Mouse (Mus musculus) embryonic facial prominence, embryonic 11.5 days (tissue): ENCODE data around the gene Zfp750. TPM values are rescaled to one million over a fixed set of nuclear protein-coding genes. Genes with fewer than 3 reads are reported as not detected.

ENCODE experiments used
- ATAC-seq: fragments of 200-750 bp; cut with Nextera tagmentation; replicated peaks from 2 replicates; pipeline ENCODE4 v1.8.0; 2017; ENCODE audit warnings: low read depth; ENCODE audit not compliant: insufficient number of reproducible peaks, low FRiP score, low TSS enrichment
- DNase-seq: peaks from one replicate; pipeline ENCODE4 v3.0.0-alpha.2; 2015; ENCODE audit warnings: low spot score
- H3K27ac ChIP-seq: fragments of 300-500 bp; sonication (generic); replicated peaks from 2 replicates; pipeline ENCODE4 v1.5.1; 2014; ENCODE audit warnings: mild to moderate bottlenecking, low read depth, low read length, control low read depth
- H3K27me3 ChIP-seq: fragments of 300-500 bp; sonication (generic); 2 replicates; pipeline ENCODE4 v1.6.1; 2014; ENCODE audit warnings: mild to moderate bottlenecking, low read length, moderate library complexity, mixed read lengths; ENCODE audit not compliant: control insufficient read depth, insufficient read depth
- H3K36me3 ChIP-seq: fragments of 300-500 bp; sonication (generic); replicated peaks from 2 replicates; pipeline ENCODE4 v1.6.1; 2014; ENCODE audit warnings: low read depth, mild to moderate bottlenecking, low read length, moderate library complexity, mixed read lengths; ENCODE audit not compliant: control insufficient read depth, insufficient read depth
- H3K4me1 ChIP-seq: fragments of 300-500 bp; sonication (generic); 2 replicates; pipeline ENCODE4 v1.6.1; 2014; ENCODE audit warnings: low read length, mixed read lengths; ENCODE audit not compliant: control insufficient read depth, insufficient read depth
- H3K4me2 ChIP-seq: fragments of 300-500 bp; sonication (generic); 2 replicates; pipeline ENCODE4 v1.6.1; 2014; ENCODE audit warnings: low read depth, mild to moderate bottlenecking, control low read depth, low read length, moderate library complexity
- H3K4me3 ChIP-seq: fragments of 300-500 bp; sonication (generic); 2 replicates; pipeline ENCODE4 v1.5.1; 2014; ENCODE audit warnings: low read depth, low read length, control low read depth
- H3K9ac ChIP-seq: fragments of 300-500 bp; sonication (generic); replicated peaks from 2 replicates; pipeline ENCODE4 v1.6.1; 2014; ENCODE audit warnings: mild to moderate bottlenecking, control low read depth, low read length
- H3K9me3 ChIP-seq: fragments of 300-500 bp; sonication (generic); replicated peaks from 2 replicates; pipeline ENCODE4 v1.6.1; 2016; ENCODE audit warnings: mild to moderate bottlenecking, low read length, inconsistent platforms, mixed read lengths; ENCODE audit not compliant: control insufficient read depth
- WGBS: fragments of 180-500 bp; shearing (Covaris S2); extraction: QIAGEN DNeasy Blood & Tissue Kit; methylation state at CpG from one replicate; pipeline ENCODE4 v1.1.7; 2014; 5-methylcytosine and 5-hydroxymethylcytosine counted together
- polyA plus RNA-seq: library from polyadenylated mRNA; unstranded; fragments of >200 nt; fragmentation: Nextera tagmentation; extraction: Ambion mirVana; gene quantifications from 2 replicates; pipeline ENCODE4 v1.2.1, GENCODE M21; 2014

The Zfp750 gene
- polyA plus RNA-seq, 1 experiment from 2014 or later, result 0.86 TPM

DNA sequence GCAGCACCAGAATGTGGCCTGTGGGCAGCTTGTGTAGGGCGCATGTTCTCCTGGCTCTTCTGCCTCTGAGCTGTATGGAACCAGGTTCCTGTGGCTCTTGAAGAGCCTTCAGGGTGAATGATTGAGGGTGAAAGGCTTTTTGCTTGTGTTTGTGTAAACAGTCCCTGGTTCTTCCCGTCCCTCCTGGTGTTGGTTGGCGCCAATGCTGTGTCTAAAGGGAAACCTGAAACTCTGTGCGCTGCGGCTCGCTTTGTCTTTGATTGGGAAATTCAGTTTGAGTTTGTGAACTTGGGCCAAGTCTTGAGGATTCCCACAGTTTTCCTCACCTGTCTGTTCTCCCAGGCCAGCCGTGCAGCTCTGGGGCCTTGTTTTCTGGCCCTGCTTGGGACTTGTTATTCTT is 5.1 kb upstream of the Zfp750 start:
- Histone ChIP-seq H3K27me3 (no peaks in the 10 kb centered on the region), H3K27ac (no peak overlapping the region), H3K4me3 (no peak overlapping the region), H3K4me1 (no peaks in the 10 kb centered on the region), H3K9me3 (no peaks in the 10 kb centered on the region), H3K36me3 (no peaks in the 10 kb centered on the region), H3K4me2 (no peak overlapping the region), H3K9ac (no peak overlapping the region)
- 80% methylated on average over 7 of the region's 7 CpGs for WGBS
- DNase-seq (no peak), ATAC-seq (no peak)

DNA sequence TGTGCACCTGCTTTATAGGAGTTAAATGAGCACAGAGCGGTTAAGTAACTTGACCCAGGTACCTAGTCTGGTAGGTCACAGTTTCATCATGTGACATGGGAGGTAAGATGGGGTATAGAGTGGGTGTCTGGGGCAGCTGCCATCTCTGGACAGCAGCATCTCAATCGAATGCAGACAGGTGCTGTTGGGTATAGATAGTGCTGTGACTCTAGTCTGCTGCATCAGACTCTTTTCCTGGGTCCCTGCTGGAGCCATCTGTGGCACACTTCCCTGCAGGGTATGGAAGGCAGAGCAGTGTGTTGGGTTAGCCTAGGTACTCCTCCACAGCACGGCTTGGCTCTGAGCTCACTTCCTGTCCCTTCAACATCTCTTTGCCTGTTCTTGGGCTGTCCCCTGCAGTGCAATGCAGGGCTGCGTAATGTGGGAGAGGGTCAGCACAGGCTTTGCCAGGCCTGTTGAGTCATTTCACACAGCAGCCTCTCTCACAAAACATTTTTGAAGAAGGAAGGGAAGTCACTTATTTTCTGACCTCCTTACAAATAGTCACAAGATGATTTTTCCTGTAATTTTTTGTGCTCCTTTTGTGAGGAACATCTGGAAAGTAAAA is 3.1 kb upstream of the Zfp750 start:
- WGBS, result 76% methylated on average over 4 of the region's 4 CpGs
- DNase-seq (no peak), ATAC-seq (no peak)
- Histone ChIP-seq H3K36me3 (no peaks in the 10 kb centered on the region), H3K9ac (no peak overlapping the region), H3K4me2 (no peak overlapping the region), H3K4me3 (no peak overlapping the region), H3K27ac (no peak overlapping the region), H3K9me3 (no peaks in the 10 kb centered on the region), H3K27me3 (no peaks in the 10 kb centered on the region), H3K4me1 (no peaks in the 10 kb centered on the region)

DNA sequence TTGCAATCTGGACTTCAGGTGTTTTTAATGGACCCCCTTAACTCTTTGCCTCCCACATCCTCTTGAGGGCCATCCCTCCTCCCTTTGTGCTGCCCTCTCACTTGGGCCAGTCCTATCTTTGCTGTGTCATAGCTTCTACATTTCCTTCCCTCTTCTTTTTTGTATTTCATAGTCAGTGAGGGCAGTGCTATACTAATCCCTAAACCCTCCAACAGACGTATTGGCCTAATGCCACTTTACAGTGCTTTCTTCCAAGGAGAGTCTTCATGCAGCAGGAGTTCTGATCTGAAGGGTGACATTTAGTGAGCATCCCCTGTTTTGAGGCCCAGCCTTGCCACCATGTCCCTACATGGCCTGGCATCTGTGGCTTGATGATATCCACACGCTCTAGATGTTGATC is 1.6 kb upstream of the Zfp750 start:
- Histone ChIP-seq H3K36me3 (no peaks in the 10 kb centered on the region), H3K27ac (no peak overlapping the region), H3K4me2 (no peak overlapping the region), H3K4me1 (no peaks in the 10 kb centered on the region), H3K9me3 (no peaks in the 10 kb centered on the region), H3K4me3 (no peak overlapping the region), H3K9ac (no peak overlapping the region), H3K27me3 (no peaks in the 10 kb centered on the region)
- ATAC-seq (no peak), DNase-seq (no peak)
- WGBS, result 84% methylated on average over 2 of the region's 2 CpGs

DNA sequence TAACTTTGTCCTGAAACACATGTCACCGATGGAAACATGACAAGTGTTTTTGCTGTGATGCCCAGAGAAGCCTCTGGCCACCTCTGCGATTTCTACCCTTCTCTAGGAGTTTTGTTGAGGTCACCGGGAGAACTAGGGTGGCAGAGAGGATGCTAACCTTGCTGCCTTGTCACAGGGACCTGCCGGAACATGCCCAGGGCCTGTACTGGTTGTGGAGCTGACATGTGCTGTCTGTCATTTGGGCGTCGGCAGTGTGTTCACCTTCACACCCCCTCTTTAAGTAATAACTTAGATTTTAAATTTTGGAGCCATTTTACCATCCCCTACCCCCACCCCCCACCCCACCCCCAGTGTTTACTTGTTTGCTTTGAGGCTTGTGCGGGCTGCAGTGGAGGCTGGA is 570 bp upstream of the Zfp750 start:
- Histone ChIP-seq H3K4me3 (no peak overlapping the region), H3K4me2 (no peak overlapping the region), H3K27me3 (no peaks in the 10 kb centered on the region), H3K4me1 (no peaks in the 10 kb centered on the region), H3K27ac (no peak overlapping the region), H3K9me3 (no peaks in the 10 kb centered on the region), H3K9ac (no peak overlapping the region), H3K36me3 (no peaks in the 10 kb centered on the region)
- no peak for DNase-seq
- 85% methylated on average over 7 of the region's 7 CpGs for WGBS
- ATAC-seq, result no peak

DNA sequence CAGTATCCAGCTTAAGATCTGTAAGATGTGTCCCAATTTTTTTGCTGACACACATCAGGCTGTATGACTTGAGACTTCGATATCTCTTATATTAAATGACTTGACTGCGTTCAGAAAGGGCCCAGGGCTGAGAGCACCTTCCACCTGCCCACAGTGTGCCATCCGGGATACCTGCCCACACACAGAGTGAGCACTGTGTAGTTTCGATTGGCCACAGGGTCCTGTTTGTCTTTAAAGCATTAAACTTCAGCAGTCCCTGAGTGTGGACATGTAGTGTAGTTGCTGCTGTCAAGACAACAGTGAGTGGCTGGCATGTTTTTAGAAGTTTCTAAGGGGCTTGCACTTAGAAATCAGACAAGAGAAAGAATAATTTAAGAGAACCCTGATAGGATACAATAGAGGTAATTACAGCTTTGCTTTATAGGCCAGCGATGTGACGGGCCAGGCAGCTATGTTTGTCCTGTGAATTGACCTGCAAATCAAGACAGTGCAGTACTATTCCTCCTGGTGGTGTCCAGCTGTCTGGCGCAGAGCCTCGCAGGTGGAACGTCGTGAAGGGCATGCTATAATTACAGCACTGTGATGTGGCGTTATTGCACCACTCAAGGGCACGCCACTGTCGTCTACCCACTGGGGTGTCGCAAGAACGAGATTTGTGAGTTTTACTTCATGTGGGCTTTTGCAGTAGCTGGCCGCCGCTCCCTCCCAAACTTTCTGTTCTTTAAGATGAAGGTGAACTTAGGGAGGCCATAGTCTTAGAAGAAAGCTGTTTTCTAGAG is 1.3 kb downstream of the Zfp750 start:
- Histone ChIP-seq H3K4me3 (no peak overlapping the region), H3K4me2 (no peak overlapping the region), H3K27me3 (no peaks in the 10 kb centered on the region), H3K9ac (no peak overlapping the region), H3K27ac (no peak overlapping the region), H3K36me3 (no peaks in the 10 kb centered on the region), H3K4me1 (no peaks in the 10 kb centered on the region), H3K9me3 (no peaks in the 10 kb centered on the region)
- no peak for ATAC-seq
- no peak for DNase-seq
- 87% methylated on average over 17 of the region's 17 CpGs for WGBS

DNA sequence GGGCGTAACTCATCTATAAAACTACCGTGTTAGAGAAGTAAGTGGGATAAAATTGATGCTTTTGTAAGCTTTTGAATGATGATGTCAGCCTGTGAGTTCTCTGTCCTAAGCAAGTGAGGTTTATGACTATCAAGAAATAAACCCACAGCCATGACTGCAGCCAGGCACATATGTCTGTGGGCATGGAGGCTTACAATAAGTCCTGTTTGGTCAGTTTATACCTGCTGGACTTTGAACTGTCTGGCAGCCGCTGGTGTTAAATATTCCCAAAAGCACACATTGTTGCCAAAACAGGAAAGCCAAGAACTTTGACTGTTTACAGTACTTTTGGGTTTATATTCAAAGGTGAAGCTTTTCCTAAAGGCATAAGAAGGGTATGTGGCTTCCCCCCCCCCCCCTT is 2.2 kb downstream of the Zfp750 start:
- H3K27me3 ChIP-seq, result no peaks in the 10 kb centered on the region
- H3K4me2 ChIP-seq, result no peak overlapping the region
- H3K9ac ChIP-seq, result no peak overlapping the region
- no peak overlapping the region for H3K27ac ChIP-seq
- H3K36me3 ChIP-seq, result no peaks in the 10 kb centered on the region
- H3K4me3 ChIP-seq, result no peak overlapping the region
- no peak for DNase-seq
- no peak for ATAC-seq
- no peaks in the 10 kb centered on the region for H3K4me1 ChIP-seq
- no peaks in the 10 kb centered on the region for H3K9me3 ChIP-seq
- WGBS, result 85% methylated on average over 3 of the region's 3 CpGs

DNA sequence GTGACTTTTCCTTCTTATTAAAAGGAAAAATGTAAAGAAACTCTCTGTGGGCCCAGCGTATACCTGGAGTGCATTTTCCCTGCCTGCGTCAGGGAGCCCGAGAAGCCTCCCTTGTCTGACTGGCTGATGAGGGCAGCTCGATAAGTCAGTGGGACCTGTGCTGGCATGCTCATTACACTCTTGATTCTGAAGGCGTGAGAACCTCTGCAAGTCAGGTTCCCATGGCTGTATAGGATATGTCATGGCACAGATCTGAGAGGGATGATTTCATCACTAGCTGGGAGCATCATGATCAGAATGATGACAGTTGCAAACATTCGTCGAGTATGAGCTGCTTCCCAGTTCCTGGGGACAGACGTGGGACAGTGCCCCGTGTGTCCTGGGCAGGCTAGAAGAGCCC is 3.1 kb downstream of the Zfp750 start:
- DNase-seq, result no peak
- Histone ChIP-seq H3K27ac (no peak overlapping the region), H3K27me3 (no peaks in the 10 kb centered on the region), H3K9me3 (no peaks in the 10 kb centered on the region), H3K4me3 (no peak overlapping the region), H3K9ac (no peak overlapping the region), H3K36me3 (no peaks in the 10 kb centered on the region), H3K4me1 (no peaks in the 10 kb centered on the region), H3K4me2 (no peak overlapping the region)
- WGBS, result 75% methylated on average over 9 of the region's 9 CpGs
- ATAC-seq, result no peak

DNA sequence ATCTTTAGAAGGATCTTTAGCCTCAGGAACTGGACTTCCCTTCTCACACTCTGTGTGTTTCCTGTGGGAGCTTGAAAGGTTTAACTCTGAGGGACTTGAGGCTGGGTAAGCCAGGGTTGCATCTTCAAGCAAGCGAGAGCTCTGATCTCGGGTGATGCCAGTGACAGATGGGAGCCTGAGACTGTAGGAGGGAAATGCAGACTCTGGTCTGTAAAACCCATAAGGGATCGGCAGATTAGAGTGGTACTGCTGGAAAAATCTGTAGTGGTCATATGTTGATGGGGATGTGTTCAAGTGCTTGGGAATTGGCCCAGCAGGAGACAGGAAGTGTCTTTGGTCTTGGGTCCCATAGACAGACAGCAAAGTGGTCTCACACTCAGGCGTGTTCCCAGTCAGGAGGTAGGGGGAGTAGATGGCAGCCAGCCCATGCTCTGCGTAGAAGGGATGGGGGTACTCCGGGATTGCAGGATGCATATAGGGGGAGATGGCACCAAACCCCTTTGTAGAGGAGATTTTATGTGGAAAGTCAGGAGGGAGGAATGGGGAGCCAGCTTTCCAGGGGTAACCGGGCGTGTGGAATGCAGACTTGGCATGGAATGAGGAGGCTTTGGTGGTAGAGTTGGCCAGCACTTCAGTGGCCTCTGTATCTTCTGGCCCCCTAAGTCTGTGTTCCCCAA is 6.1 kb downstream of the Zfp750 start:
- DNase-seq, result no peak
- WGBS, result 93% methylated on average over 8 of the region's 8 CpGs

More for the DNA sequence above, 6.1 kb downstream of the Zfp750 start:
- Histone ChIP-seq H3K4me3 (no peak overlapping the region), H3K9ac (no peak overlapping the region), H3K27ac (no peak overlapping the region), H3K9me3 (no peaks in the 10 kb centered on the region), H3K36me3 (no peaks in the 10 kb centered on the region), H3K4me1 (no peaks in the 10 kb centered on the region), H3K27me3 (no peaks in the 10 kb centered on the region), H3K4me2 (no peak overlapping the region)
- no peak for ATAC-seq
